Mouse (Mus musculus): Measurements from ENCODE around the gene Olfr934. TPM values are rescaled to one million over a fixed set of nuclear protein-coding genes. Genes with fewer than 3 reads are reported as not detected.

Olfr934 gene
- not detected in 2 replicates for total RNA-seq (2017)

DNA sequence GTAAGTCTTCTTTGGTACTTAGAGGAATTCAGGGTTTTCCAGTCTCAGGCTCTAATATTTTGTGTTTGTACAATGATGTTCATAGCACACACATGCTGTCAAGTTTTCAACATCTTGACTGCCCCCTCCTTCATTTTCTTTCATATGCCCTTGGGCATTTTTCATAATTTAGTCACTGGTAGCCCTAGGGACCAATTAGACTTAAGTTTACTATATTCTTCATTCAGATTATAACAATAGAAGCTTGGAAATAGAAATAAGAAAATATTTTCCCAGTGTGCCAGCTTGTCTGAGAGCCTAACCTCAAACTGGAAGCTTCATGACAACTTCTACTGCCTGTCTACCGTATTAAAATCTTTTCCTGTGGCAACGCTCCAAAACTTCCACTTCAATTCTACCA lies at the start of gene Olfr934:
Gene Olfr934 (minus strand): TSS at position 101 of the 400 bp plus-strand sequence.
- no peak for ATAC-seq (replicated peaks; ENCODE audit: low read depth, poor library complexity, severe bottlenecking)

DNA sequence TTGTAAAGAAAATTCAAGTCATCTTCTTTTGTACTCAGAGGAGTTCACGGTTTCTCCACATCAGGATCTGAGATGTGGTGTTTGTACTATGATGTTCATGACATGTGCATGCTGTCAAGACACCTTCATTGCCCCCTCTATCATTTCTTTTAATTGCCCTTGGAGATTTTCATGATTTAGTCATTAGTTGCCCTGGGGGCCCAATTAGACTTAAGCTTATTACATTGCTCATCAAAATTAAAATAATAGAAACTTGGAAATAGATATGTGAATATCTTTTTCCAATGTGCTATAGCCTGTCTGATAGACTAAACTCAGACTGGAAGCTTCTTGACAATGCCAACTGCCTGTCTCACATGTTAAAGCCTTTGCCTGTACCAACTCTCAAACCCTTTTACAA lies 35.2 kb upstream of the Olfr934 start, which contains the start of gene Olfr146:
Gene Olfr146 (minus strand): TSS at position 101 of the 400 bp plus-strand sequence.
- ATAC-seq (replicated peaks; ENCODE audit: low read depth, poor library complexity, severe bottlenecking), result no peak

DNA sequence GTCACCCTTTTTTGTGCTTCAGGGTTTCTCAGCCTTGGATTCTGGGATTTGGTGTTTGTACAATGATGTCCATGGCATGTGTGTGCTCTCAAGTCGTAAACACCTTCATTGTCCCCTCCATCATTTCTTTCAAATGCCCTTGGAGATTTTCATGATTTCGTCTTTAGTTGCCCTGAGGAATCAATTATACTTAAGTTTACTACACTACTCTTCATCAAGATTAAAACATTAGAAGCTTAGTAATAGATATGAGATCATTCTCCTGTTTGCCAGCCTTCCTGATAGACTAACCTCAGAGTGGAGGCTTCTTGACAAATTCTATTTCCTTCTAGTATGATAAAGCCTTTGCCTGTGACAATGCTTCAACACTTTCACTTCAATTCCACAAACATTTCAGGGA lies 11.5 kb upstream of the Olfr934 start, which contains the start of gene Olfr935:
Gene Olfr935 (minus strand): TSS at position 101 of the 400 bp plus-strand sequence.
- no peak for ATAC-seq (replicated peaks; ENCODE audit: low read depth, poor library complexity, severe bottlenecking)

DNA sequence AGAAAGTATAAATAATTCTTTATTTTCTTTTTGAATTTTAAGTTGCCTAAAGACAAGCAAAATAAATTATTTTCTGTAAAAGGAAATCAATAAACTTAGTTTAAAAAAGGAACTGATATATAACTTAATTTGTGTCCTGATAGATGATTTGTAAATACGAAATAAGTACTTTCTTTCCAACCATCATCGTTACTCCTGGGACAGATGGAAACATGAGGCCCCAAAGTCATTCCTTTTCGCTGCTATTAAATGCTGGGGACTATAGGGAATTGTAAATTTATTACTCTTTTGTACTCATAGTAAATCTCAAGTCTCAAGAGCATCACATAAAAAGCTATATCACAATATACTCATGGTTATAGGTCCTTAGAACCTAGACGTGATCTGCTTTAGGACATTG lies 16.1 kb downstream of the Olfr934 start, which contains the start of gene Olfr933:
Gene Olfr933 (plus strand): TSS at position 301 of the 400 bp plus-strand sequence.
- no peak for ATAC-seq (replicated peaks; ENCODE audit: low read depth, poor library complexity, severe bottlenecking)

DNA sequence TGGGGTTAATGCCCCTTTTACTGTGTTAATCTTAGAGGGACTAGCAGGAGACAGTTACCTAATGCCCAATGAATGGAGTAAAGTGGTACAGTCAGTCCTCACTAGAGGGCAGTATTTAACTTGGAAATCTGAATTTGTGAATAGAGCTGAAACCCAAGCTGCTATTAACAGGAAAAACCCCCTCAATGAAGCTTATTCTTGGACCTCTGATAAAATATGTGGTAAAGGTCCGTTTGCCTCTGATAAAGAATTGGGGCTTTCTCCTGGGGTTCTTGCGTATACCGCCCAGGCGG lies 34.0 kb downstream of the Olfr934 start:
- ATAC-seq (replicated peaks; ENCODE audit: low read depth, poor library complexity, severe bottlenecking), result no peak

DNA sequence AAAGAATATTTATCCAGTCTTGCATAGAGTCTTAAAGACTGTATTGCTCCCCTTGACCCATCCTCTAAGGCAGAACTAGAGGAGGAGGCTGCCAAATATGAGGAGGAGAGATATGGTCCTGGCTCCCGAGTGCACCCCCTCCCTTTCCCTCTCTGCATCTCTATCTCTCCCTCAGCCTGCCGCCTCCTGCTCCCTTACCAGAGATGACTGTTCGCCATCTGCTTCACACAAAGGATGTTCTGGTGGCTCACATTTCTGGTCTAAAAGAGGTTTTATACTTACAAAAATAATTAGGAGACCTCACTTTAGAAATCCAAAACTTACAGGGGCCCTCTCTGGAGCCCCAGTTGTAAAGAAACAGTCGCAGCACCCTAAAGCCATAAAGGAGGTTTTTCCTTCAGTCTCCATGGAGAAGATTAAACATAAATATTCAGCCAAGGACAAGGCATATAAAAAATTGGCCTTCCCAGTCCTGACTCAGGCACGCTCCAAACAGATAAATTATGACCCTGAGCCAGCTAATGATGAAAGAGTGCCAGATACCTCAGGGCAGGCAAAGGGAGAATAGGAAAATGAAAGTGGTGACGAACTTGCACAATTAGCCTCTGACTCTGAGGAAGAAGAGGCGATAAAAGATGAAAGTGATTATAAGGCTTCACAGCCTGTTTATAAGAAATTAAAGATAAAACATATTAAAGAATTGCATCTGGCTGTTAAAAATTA lies 34.6 kb downstream of the Olfr934 start:
- ATAC-seq (replicated peaks; ENCODE audit: low read depth, poor library complexity, severe bottlenecking), result no peak

Other genes with a start within 250 kb of the Olfr934 start
- gene Olfr920, start 236.0 kb downstream of the Olfr934 start, total RNA-seq (2017), result 0.05 and 0.78 TPM in 2 replicates
- gene Olfr921, start 215.2 kb downstream of the Olfr934 start, total RNA-seq (2017), result not detected in 2 replicates
- gene Olfr922, start 173.7 kb downstream of the Olfr934 start, total RNA-seq (2017), result not detected in 2 replicates
- gene Olfr923, start 161.8 kb downstream of the Olfr934 start, total RNA-seq (2017), result not detected in 2 replicates
- not detected in 2 replicates for gene Olfr924, start 143.9 kb downstream of the Olfr934 start, total RNA-seq (2017)
- gene Olfr26, start 133.3 kb downstream of the Olfr934 start, total RNA-seq (2017), result not detected in 2 replicates
- gene Olfr926, start 111.2 kb downstream of the Olfr934 start, total RNA-seq (2017), result not detected in 2 replicates
- gene Olfr930, start 58.5 kb downstream of the Olfr934 start, total RNA-seq (2017), result not detected in 2 replicates
- gene Olfr933, start 16.0 kb downstream of the Olfr934 start, total RNA-seq (2017), result not detected in 2 replicates
- gene Olfr935, start 11.4 kb upstream of the Olfr934 start, total RNA-seq (2017), result not detected in 2 replicates
- gene Olfr146, start 35.1 kb upstream of the Olfr934 start, total RNA-seq (2017), result not detected in 2 replicates
- gene Olfr937, start 76.6 kb upstream of the Olfr934 start, total RNA-seq (2017), result not detected in 2 replicates
- not detected in 2 replicates for gene Olfr938, start 90.6 kb upstream of the Olfr934 start, total RNA-seq (2017)
- not detected in 2 replicates for gene Olfr27, start 139.8 kb upstream of the Olfr934 start, total RNA-seq (2017)
- gene Olfr943, start 178.0 kb upstream of the Olfr934 start, total RNA-seq (2017), result not detected in 2 replicates
- not detected in 2 replicates for gene Olfr944, start 213.6 kb upstream of the Olfr934 start, total RNA-seq (2017)